ENCODE assay signal across 29 mouse cellular contexts in genomic region chr5:79846456-79846855, GRCm38 (mm10).
DNase-seq lines count a peak whose midpoint lies in the region; ATAC-seq lines count a peak whose summit lies in the region.
"Had no signal": no experiment of that assay in that cellular context is flagged by ENCODE, and none has a peak within 500 bp of the region (broad histone marks: within the 10 kb centered on the region; RNA-seq: fewer than 3 reads in every experiment).

No protein-coding gene starts in this region.

- H3K4me1 ChIP-seq in forebrain, embryonic 15.5 days = no peaks in the 10 kb centered on the region
- no peaks in the 10 kb centered on the region for H3K4me1 ChIP-seq in forebrain, embryonic 11.5 days (replicated peaks; ENCODE audit: control insufficient read depth, insufficient read depth, low read length)
- H3K4me1 ChIP-seq: embryonic facial prominence, embryonic 13.5 days; hindbrain, embryonic 10.5 days; intestine, embryonic 15.5 days; limb, embryonic 13.5 days; megakaryocyte, embryonic 14.5 days; midbrain, embryonic 12.5 days had no signal

- no peak overlapping the region for H3K27ac ChIP-seq in forebrain, embryonic 15.5 days (replicated peaks)
- H3K27ac ChIP-seq in forebrain, embryonic 11.5 days (ENCODE audit: low read depth, low read length) = no peak overlapping the region
- H3K27ac ChIP-seq: embryonic facial prominence, embryonic 13.5 days; hindbrain, embryonic 10.5 days; intestine, embryonic 15.5 days; kidney, postnatal 0 days; left cerebral cortex, adult 2 months; limb, embryonic 13.5 days; midbrain, embryonic 12.5 days had no signal

- no peak for DNase-seq in forebrain, embryonic 11.5 days (ENCODE audit: low spot score)
- peak; percentile 6 for DNase-seq in layer of hippocampus, adult 9-10 months (ENCODE audit: low spot score)
- DNase-seq in layer of hippocampus, postnatal 36 days = no peak
- DNase-seq in brain, embryonic 18.5 days (ENCODE audit: low read depth, low spot score) = peak; percentile 18
- DNase-seq in telencephalon, adult 2 months (ENCODE audit: low read depth, low spot score) = peak; percentile 11
- no peak for DNase-seq in thymus, adult 18-20 months
- DNase-seq: adrenal gland, postnatal 25 days; cerebellum, adult 11 months; cerebellum, adult 9-10 months; embryo, embryonic 11 days; gastrocnemius, postnatal 14 days; heart, postnatal 14 days; kidney, adult 2 months; kidney, postnatal 4 days; lung, postnatal 4 days; thymus, postnatal 14 days had no signal

- 63% methylated on average over 2 of the region's 2 CpGs for WGBS in forebrain, embryonic 15.5 days
- 90% methylated on average over 2 of the region's 2 CpGs for WGBS in forebrain, embryonic 11.5 days

- H3K4me3 ChIP-seq in forebrain, embryonic 15.5 days = no peak overlapping the region
- no peak overlapping the region for H3K4me3 ChIP-seq in forebrain, embryonic 11.5 days (ENCODE audit: low read depth, low read length)
- H3K4me3 ChIP-seq: embryonic facial prominence, embryonic 13.5 days; erythroblast, embryonic 14.5 days; hindbrain, embryonic 10.5 days; intestine, embryonic 15.5 days; left cerebral cortex, adult 2 months; limb, embryonic 13.5 days; megakaryocyte, embryonic 14.5 days; midbrain, embryonic 12.5 days had no signal

- no peak overlapping the region for H3K4me2 ChIP-seq in forebrain, embryonic 15.5 days (replicated peaks)
- H3K4me2 ChIP-seq in forebrain, embryonic 11.5 days (ENCODE audit: low read depth, low read length, severe bottlenecking) = no peak overlapping the region
- H3K4me2 ChIP-seq: embryonic facial prominence, embryonic 13.5 days; intestine, embryonic 15.5 days; limb, embryonic 13.5 days; liver, embryonic 11.5 days; midbrain, embryonic 12.5 days had no signal

- no peaks in the 10 kb centered on the region for H3K27me3 ChIP-seq in forebrain, embryonic 15.5 days
- no peaks in the 10 kb centered on the region for H3K27me3 ChIP-seq in forebrain, embryonic 11.5 days (ENCODE audit: control insufficient read depth, insufficient read depth, low read length)
- H3K27me3 ChIP-seq: embryonic facial prominence, embryonic 13.5 days; intestine, embryonic 15.5 days; limb, embryonic 13.5 days; megakaryocyte, embryonic 14.5 days; midbrain, embryonic 12.5 days had no signal

- no peaks in the 10 kb centered on the region for H3K36me3 ChIP-seq in forebrain, embryonic 15.5 days
- H3K36me3 ChIP-seq in forebrain, embryonic 11.5 days (ENCODE audit: control insufficient read depth, insufficient read depth, low read length) = no peaks in the 10 kb centered on the region
- H3K36me3 ChIP-seq: embryonic facial prominence, embryonic 13.5 days; hindbrain, embryonic 10.5 days; intestine, embryonic 15.5 days; limb, embryonic 13.5 days; midbrain, embryonic 12.5 days had no signal

- ATAC-seq in forebrain, embryonic 15.5 days (replicated peaks) = peak; percentile 72
- ATAC-seq in forebrain, embryonic 11.5 days (replicated peaks; ENCODE audit: low FRiP score) = no peak
- ATAC-seq: CD4-positive, CD25-positive, alpha-beta regulatory T cell, adult 4 months; hindbrain, embryonic 16.5 days; intestine, embryonic 15.5 days had no signal

- H3K9me3 ChIP-seq in forebrain, embryonic 15.5 days = no peaks in the 10 kb centered on the region
- no peaks in the 10 kb centered on the region for H3K9me3 ChIP-seq in forebrain, embryonic 11.5 days (ENCODE audit: control insufficient read depth, low read length)
- H3K9me3 ChIP-seq: embryonic facial prominence, embryonic 13.5 days; hindbrain, embryonic 10.5 days; intestine, embryonic 15.5 days; limb, embryonic 13.5 days; megakaryocyte, embryonic 14.5 days; midbrain, embryonic 12.5 days had no signal

- no peak overlapping the region for H3K9ac ChIP-seq in forebrain, embryonic 15.5 days (replicated peaks)
- H3K9ac ChIP-seq in forebrain, embryonic 11.5 days (ENCODE audit: low read length) = no peak overlapping the region
- H3K9ac ChIP-seq: embryonic facial prominence, embryonic 13.5 days; intestine, embryonic 15.5 days; limb, embryonic 13.5 days; midbrain, embryonic 12.5 days had no signal

Comparison
In these comparisons a context has a peak if more than half of its experiments do, and no peak if none do; other contexts are left out.
1. DNase-seq: peak in layer of hippocampus, adult 9-10 months (single experiment), brain, embryonic 18.5 days (single experiment) and telencephalon, adult 2 months (single experiment); none in forebrain, embryonic 11.5 days (single experiment), layer of hippocampus, postnatal 36 days (0 of 2) and thymus, adult 18-20 months (0 of 2).